Mouse (Mus musculus) G1E (cell line): ENCODE measurements around the gene Nfu1. TPM values are rescaled to one million over a fixed set of nuclear protein-coding genes. Genes with fewer than 3 reads are reported as not detected.

Experiments used
- ATAC-seq: 2 replicates; pipeline ENCODE4 v1.8.0; 2016; ENCODE audit warnings: mild to moderate bottlenecking; ENCODE audit not compliant: insufficient number of reproducible peaks, poor library complexity, low FRiP score, severe bottlenecking; ENCODE audit errors: extremely low read depth
- DNase-seq: peaks from one replicate; pipeline ENCODE4 v3.0.0; 2012; ENCODE audit warnings: low spot score
- H3K27me3 ChIP-seq: 2 replicates; pipeline ENCODE4 v1.6.1; 2012; ENCODE audit warnings: mild to moderate bottlenecking, low read length, inconsistent platforms; ENCODE audit not compliant: insufficient read depth
- H3K36me3 ChIP-seq: replicated peaks from 2 replicates; pipeline ENCODE3; 2012; ENCODE audit warnings: mild to moderate bottlenecking, inconsistent platforms
- H3K4me1 ChIP-seq: 2 replicates; pipeline ENCODE4 v1.6.1; 2012; ENCODE audit warnings: low read depth, low read length, inconsistent platforms, mixed read lengths; ENCODE audit not compliant: insufficient read depth
- H3K4me3 ChIP-seq: 2 replicates; pipeline ENCODE4 v1.5.1; 2012; ENCODE audit warnings: low read depth, mild to moderate bottlenecking, inconsistent platforms, low read length, moderate library complexity, mixed read lengths
- H3K9me3 ChIP-seq: replicated peaks from 2 replicates; pipeline ENCODE4 v1.6.1; 2012; ENCODE audit warnings: inconsistent platforms
- CTCF ChIP-seq: IDR thresholded peaks from 2 replicates; pipeline ENCODE4 v1.5.1; 2012; ENCODE audit warnings: low read depth, low read length, inconsistent platforms, mixed read lengths
- GATA1 ChIP-seq: IDR thresholded peaks from 2 replicates; pipeline ENCODE4 v1.6.1; 2012; ENCODE audit warnings: borderline replicate concordance, low read length, inconsistent platforms, mixed read lengths
- GATA2 ChIP-seq: IDR thresholded peaks from 2 replicates; pipeline ENCODE4 v1.6.1; 2012; ENCODE audit warnings: low read depth, low read length, inconsistent platforms, borderline replicate concordance
- POLR2AphosphoS5 ChIP-seq: IDR thresholded peaks from 2 replicates; pipeline ENCODE4 v1.6.1; 2012; ENCODE audit warnings: low read depth, low read length, inconsistent platforms; ENCODE audit not compliant: insufficient replicate concordance
- TAL1 ChIP-seq: conservative IDR thresholded peaks from 2 replicates; pipeline ENCODE4 v1.6.1; 2012; ENCODE audit warnings: low read depth, low read length, inconsistent platforms, mixed read lengths
- polyA plus RNA-seq: library from polyadenylated mRNA; stranded (reverse); fragments of >175 nt; gene quantifications from 2 replicates; pipeline ENCODE4 v1.2.3, GENCODE M21; 2012
- total RNA-seq, 2 experiments: library from RNA; stranded (forward) in 1 of 2; stranded (reverse) in 1 of 2; fragments of 200-1000 nt in 1 of 2; fragments of >200 nt in 1 of 2; fragmentation: Nextera tagmentation in 1 of 2; gene quantifications; 2 replicates each; pipeline ENCODE4 v1.2.3; 2014 to 2017

Nfu1 gene
- total and polyA plus RNA-seq, 3 experiments, result 97.1 to 126 (median 123) TPM

DNA sequence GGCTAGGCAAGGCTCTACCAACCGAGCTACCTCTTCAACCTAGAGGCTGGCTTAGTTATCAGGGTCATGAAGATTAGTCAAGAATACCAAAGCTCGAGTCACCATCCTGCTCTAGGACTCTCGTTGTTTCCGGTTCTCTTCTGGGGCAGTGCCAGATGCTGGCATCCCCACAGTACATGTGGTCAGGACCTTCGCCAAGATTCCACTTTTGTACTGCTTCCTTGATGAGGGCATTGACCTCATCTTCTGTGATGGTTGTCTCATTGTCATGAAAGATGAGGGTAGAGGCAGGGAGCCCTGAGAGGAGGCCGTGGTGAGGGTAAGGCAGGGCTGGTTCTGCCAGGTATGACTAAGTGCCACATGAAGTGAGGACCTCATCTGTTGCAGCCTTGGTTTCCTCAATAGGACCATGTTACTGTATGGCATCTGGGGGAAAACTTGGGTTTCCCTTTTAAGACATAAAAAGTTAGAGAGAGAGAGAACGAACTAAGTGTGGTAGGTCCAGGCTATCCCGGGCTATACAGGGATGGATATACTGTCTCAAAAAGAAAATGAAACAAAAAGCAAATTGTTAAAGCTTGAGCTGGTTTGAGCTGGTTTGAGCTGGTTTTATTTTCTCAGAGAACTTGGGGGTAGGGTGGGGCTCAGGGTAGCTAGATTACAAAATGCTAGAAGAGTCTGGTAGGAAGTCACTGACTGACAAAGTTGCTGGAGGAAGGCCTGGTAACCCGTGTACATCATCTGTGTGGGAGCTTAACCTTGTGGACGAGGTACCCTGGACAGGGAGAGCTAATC, 29.0 kb downstream of the Nfu1 start:
- no peak overlapping the region for H3K4me3 ChIP-seq
- ATAC-seq, result no peak
- no peaks in the 10 kb centered on the region for H3K27me3 ChIP-seq
- no peak for DNase-seq
- peaks cover 43% of the 10 kb centered on the region for H3K4me1 ChIP-seq
- TF ChIP-seq TAL1, result no peak
- TF ChIP-seq CTCF, result no peak
- H3K9me3 ChIP-seq, result peaks cover 3% of the 10 kb centered on the region
- no peaks in the 10 kb centered on the region for H3K36me3 ChIP-seq

DNA sequence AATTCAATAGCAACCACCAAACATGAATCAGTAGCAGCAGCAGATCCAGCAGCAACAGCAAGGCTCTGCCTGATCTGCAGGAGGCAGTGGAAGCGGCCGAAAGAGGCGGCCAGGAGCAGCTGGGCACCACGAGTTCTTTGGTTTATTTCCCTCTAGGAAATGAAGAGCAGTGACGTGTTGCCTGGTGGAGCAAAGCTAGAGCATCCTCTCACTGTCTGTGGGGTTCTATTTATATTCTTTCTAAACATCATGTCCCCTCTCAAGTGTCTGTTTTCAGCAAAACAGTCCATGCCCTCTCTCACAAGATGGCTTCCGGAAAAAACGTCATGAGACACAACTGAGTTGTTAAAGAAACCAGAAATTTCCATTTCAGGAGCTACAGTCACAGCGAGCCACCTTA, 30.1 kb downstream of the Nfu1 start:
- no peak for ATAC-seq
- Histone ChIP-seq H3K9me3 (peaks cover 3% of the 10 kb centered on the region), H3K36me3 (peaks cover 3% of the 10 kb centered on the region), H3K4me1 (peaks cover 50% of the 10 kb centered on the region), H3K4me3 (no peak overlapping the region), H3K27me3 (no peaks in the 10 kb centered on the region)
- DNase-seq, result no peak
- no peak for TF ChIP-seq TAL1
- no peak for TF ChIP-seq CTCF
- TF ChIP-seq GATA1, result no peak
- no peak for TF ChIP-seq POLR2AphosphoS5
- TF ChIP-seq GATA2, result no peak

DNA sequence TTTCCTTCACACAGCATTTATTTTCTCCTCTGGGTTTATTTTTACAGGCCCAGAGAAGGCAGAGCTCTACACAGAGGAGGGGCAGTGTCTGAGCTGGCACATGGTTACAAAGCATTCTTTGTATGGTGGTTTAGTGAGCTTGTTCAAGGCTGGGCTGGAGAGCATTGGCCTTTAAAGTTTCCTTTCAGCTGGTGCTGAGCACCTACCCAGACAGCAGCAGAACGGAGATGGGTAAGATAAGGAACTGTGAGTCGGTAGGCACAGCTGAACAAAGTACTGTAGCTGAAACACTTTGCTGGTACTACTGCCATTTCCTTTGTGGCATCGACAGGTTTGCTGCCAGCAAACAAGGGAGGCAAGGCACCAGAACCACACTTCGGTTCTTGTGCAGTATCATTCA, 31.9 kb downstream of the Nfu1 start:
- H3K4me1 ChIP-seq, result peaks cover 58% of the 10 kb centered on the region
- H3K27me3 ChIP-seq, result no peaks in the 10 kb centered on the region
- H3K36me3 ChIP-seq, result peaks cover 6% of the 10 kb centered on the region
- ATAC-seq (no peak), DNase-seq (no peak)
- peaks cover 3% of the 10 kb centered on the region for H3K9me3 ChIP-seq
- TF ChIP-seq GATA1 (no peak), GATA2 (no peak), POLR2AphosphoS5 (no peak), TAL1 (no peak), CTCF (no peak)
- no peak overlapping the region; the same call in 1 of the 2 replicates for H3K4me3 ChIP-seq

DNA sequence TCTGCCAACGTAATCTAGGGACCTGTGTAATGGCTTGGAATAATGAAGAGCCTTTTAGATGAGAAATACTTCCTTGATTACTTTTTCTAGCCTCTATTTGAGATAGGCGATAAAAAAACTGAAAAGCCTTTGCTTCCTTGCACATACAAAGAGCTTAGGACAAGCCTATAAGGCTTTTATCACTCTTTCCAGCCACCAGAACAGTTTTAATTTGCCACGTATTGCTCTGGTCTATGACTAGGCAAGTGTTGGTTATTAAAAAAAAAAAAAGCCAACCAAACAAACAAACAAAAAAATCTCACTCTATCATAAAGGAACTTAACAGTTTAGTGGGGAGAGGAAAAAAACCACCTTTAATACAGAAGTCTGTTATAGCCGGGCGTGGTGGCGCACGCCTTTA, 32.4 kb downstream of the Nfu1 start:
- no peak overlapping the region; the same call in 1 of the 2 replicates for H3K4me3 ChIP-seq
- TF ChIP-seq POLR2AphosphoS5 (no peak), CTCF (no peak), GATA1 (no peak), TAL1 (no peak), GATA2 (no peak)
- peaks cover 58% of the 10 kb centered on the region for H3K4me1 ChIP-seq
- no peak for ATAC-seq
- peaks cover 7% of the 10 kb centered on the region for H3K36me3 ChIP-seq
- H3K27me3 ChIP-seq, result no peaks in the 10 kb centered on the region
- H3K9me3 ChIP-seq, result peaks cover 3% of the 10 kb centered on the region
- no peak for DNase-seq

DNA sequence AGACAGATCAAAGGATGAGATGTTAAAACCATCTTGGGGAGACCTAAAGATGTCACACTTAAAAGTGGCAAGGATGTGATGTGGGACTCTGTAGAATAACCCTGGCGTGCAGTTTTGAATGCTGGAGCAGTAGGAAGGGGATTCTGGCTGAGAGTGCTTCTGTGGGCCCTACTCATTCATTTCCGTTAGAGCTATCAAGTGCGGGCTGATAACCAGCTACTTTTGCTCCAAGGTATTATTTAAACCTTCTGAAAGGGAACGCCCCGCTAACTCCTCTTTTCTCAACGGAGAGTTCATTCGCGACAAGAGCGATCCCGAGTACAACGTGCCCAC, 32.9 kb downstream of the Nfu1 start:
- H3K4me3 ChIP-seq, result peak overlapping the region; percentile 99
- H3K9me3 ChIP-seq, result peaks cover 3% of the 10 kb centered on the region
- TF ChIP-seq TAL1 (no peak), GATA1 (no peak), POLR2AphosphoS5 (no peak), CTCF (no peak), GATA2 (no peak)
- H3K27me3 ChIP-seq, result no peaks in the 10 kb centered on the region
- peaks cover 10% of the 10 kb centered on the region for H3K36me3 ChIP-seq
- H3K4me1 ChIP-seq, result peaks cover 62% of the 10 kb centered on the region
- no peak for DNase-seq
- no peak; the same call in 1 of the 2 replicates for ATAC-seq

DNA sequence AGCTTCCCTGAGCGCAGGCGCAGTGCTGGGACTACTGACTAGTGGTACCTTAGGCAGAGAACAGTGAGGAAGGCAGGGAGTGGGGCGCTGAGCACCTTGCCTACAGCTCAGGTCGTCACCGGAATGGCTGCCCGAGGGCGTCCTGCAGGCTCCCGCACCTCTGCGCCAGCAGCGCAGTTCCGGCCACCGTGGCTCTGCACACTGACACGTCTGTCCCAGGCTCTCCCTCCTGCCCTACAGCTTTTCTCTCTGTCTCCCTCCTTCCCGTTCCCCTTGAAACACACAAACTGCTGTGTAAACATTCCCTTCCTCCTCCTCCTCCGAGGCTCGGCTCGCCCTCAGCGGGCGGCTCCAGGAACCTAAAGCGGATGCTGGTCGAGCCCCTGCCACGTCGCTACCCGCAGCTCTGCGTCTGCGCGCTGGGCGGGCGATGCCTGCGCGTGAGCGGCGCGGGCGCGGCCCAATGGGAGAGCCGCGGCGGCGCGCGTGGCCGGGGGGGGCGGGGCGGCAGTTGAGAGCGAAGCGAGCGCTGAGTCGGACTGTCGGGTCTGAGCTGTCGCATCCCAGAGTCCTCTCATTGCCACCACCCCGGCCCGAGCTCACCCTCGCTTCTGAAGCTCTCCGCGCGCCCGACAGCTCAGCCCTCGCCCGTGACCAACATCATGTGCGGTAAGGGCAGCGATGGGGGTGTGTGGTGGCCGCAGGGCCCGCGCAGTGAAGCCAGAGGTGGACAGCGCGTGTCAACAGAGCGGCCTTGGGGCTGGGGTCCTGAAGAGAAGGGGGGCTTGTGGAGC, 33.5 kb downstream of the Nfu1 start, which contains the start of gene Gfpt1:
Gene Gfpt1, plus strand, starts transcription at position 510 of the 794 bp plus-strand sequence.
- ATAC-seq, result peak; percentile 68

More for the DNA sequence above, 33.5 kb downstream of the Nfu1 start, which contains the start of gene Gfpt1:
- no peak for TF ChIP-seq GATA2
- TF ChIP-seq CTCF, result no peak
- TF ChIP-seq POLR2AphosphoS5, result 0 out of 2 replicates have a peak, but pooled peaks have one; percentile 46
- TF ChIP-seq GATA1, result no peak
- no peak for TF ChIP-seq TAL1
- peak; percentile 92 for DNase-seq
- peaks cover 15% of the 10 kb centered on the region for H3K36me3 ChIP-seq
- H3K4me1 ChIP-seq, result peaks cover 66% of the 10 kb centered on the region
- peak within 1 kb of the TSS; percentile 99 for H3K4me3 ChIP-seq
- H3K9me3 ChIP-seq, result no peaks in the 10 kb centered on the region
- H3K27me3 ChIP-seq, result no peaks in the 10 kb centered on the region
